Mouse (Mus musculus) forebrain, embryonic 14.5 days (tissue): ENCODE results near the gene Per2. TPM values are rescaled to one million over a fixed set of nuclear protein-coding genes. Genes with fewer than 3 reads are reported as not detected.

Source experiments
- ATAC-seq: fragments of 200-750 bp; cut with Nextera tagmentation; 2 replicates; pipeline ENCODE4 v1.8.0; 2017; ENCODE audit warnings: mild to moderate bottlenecking, moderate library complexity
- DNase-seq: peaks from one replicate; pipeline ENCODE4 v3.0.0-alpha.2; 2015; ENCODE audit warnings: low spot score
- H3K27ac ChIP-seq: fragments of 300-500 bp; sonication (generic); 2 replicates; pipeline ENCODE4 v1.5.1; 2014; ENCODE audit warnings: low read depth, mild to moderate bottlenecking, control low read depth, low read length, moderate library complexity
- H3K27me3 ChIP-seq: fragments of 300-500 bp; sonication (generic); replicated peaks from 2 replicates; pipeline ENCODE4 v1.6.1; 2014; ENCODE audit warnings: low read length, control low read depth, mixed read lengths; ENCODE audit not compliant: control insufficient read depth, insufficient read depth
- H3K36me3 ChIP-seq: fragments of 300-500 bp; sonication (generic); 2 replicates; pipeline ENCODE4 v1.6.1; 2014; ENCODE audit warnings: low read length, control low read depth; ENCODE audit not compliant: control insufficient read depth, insufficient read depth
- H3K4me1 ChIP-seq: fragments of 300-500 bp; sonication (generic); 2 replicates; pipeline ENCODE4 v1.6.1; 2014; ENCODE audit warnings: antibody characterized with exemption, low read length, control low read depth; ENCODE audit not compliant: control insufficient read depth, insufficient read depth
- H3K4me2 ChIP-seq: fragments of 300-500 bp; sonication (generic); 2 replicates; pipeline ENCODE4 v1.6.1; 2014; ENCODE audit warnings: mild to moderate bottlenecking, control low read depth, low read length
- H3K4me3 ChIP-seq: fragments of 300-500 bp; sonication (generic); 2 replicates; pipeline ENCODE4 v1.5.1; 2014; ENCODE audit warnings: low read depth, low read length, control low read depth
- H3K9ac ChIP-seq: fragments of 300-500 bp; sonication (generic); 2 replicates; pipeline ENCODE4 v1.6.1; 2014; ENCODE audit warnings: mild to moderate bottlenecking, low read length, control low read depth, moderate library complexity
- H3K9me3 ChIP-seq: fragments of 300-500 bp; sonication (generic); replicated peaks from 2 replicates; pipeline ENCODE4 v1.6.1; 2016; ENCODE audit warnings: low read length, control low read depth, mixed read lengths; ENCODE audit not compliant: control insufficient read depth
- WGBS: fragments of 180-500 bp; shearing (Covaris S2); extraction: QIAGEN DNeasy Blood & Tissue Kit; methylation state at CpG from one replicate; pipeline ENCODE4 v1.1.7; 2014; 5-methylcytosine and 5-hydroxymethylcytosine counted together
- polyA plus RNA-seq: library from polyadenylated mRNA; unstranded; fragments of >200 nt; fragmentation: Nextera tagmentation; extraction: Ambion mirVana; gene quantifications from 2 replicates; pipeline ENCODE4 v1.2.1, GENCODE M21; 2014

Per2 gene
- polyA plus RNA-seq, 1 experiment from 2014 or later = 2.6 TPM

DNA sequence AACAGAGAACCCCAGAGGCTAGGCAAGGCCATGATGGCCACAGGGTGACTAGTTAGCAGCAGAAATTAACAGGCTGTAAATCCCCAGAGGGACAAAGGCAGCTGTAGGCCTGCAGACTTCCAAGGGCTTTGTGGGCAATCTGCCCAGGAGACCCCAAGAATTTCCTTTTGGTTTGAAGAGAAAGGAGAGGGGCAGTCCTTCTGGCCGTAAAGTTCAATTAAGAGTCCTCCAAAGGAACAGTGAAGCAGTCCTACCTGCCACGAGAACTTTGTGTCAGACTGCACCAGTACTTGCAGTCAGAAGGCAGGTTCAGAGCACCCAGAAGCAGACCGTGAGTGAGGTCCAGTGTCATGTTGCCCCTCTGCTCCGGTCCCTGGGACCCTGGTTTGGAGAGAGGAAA lies 44.2 kb downstream of the Per2 start:
- Histone ChIP-seq H3K27ac (peak overlapping the region; percentile 97), H3K4me3 (no peak overlapping the region), H3K36me3 (0 out of 2 replicates have a peak, but pooled peaks cover 7% of the 10 kb centered on the region), H3K4me1 (peaks cover 33% of the 10 kb centered on the region), H3K4me2 (peak overlapping the region; percentile 88), H3K9ac (peak overlapping the region; percentile 93; the same call in 1 of the 2 replicates), H3K27me3 (no peaks in the 10 kb centered on the region), H3K9me3 (no peaks in the 10 kb centered on the region)
- ATAC-seq = no peak
- WGBS = 26% methylated on average over 4 of the region's 4 CpGs
- DNase-seq = peak; percentile 80

- WGBS = under 1% methylated on average over 39 of the region's 39 CpGs
- ATAC-seq = peak; percentile 70
- Histone ChIP-seq H3K9me3 (no peaks in the 10 kb centered on the region), H3K36me3 (0 out of 2 replicates have a peak, but pooled peaks cover 7% of the 10 kb centered on the region), H3K4me3 (peak within 1 kb of the TSS; percentile 71), H3K4me2 (peak within 1 kb of the TSS; percentile 88), H3K27me3 (no peaks in the 10 kb centered on the region), H3K27ac (peak within 1 kb of the TSS; percentile 97), H3K9ac (peak within 1 kb of the TSS; percentile 93), H3K4me1 (peaks cover 33% of the 10 kb centered on the region)
- DNase-seq = peak; percentile 94
Observed at GRCm38 (mm10) chr1:91413898-91414594, 45.1 kb downstream of the Per2 start, which contains the start of gene Hes6. Gene Hes6 (minus strand): TSS chr1:91414038.

GRCm38 (mm10) chr1:91413536-91413897 lies 45.6 kb downstream of the Per2 start:
- Histone ChIP-seq H3K27ac (peak overlapping the region; percentile 97), H3K4me2 (peak overlapping the region; percentile 88), H3K36me3 (0 out of 2 replicates have a peak, but pooled peaks cover 7% of the 10 kb centered on the region), H3K4me1 (peaks cover 33% of the 10 kb centered on the region), H3K9ac (peak overlapping the region; percentile 93), H3K27me3 (no peaks in the 10 kb centered on the region), H3K4me3 (peak overlapping the region; percentile 71), H3K9me3 (no peaks in the 10 kb centered on the region)
- WGBS = under 1% methylated on average over 14 of the region's 14 CpGs
- DNase-seq = no peak
- ATAC-seq = no peak

DNA sequence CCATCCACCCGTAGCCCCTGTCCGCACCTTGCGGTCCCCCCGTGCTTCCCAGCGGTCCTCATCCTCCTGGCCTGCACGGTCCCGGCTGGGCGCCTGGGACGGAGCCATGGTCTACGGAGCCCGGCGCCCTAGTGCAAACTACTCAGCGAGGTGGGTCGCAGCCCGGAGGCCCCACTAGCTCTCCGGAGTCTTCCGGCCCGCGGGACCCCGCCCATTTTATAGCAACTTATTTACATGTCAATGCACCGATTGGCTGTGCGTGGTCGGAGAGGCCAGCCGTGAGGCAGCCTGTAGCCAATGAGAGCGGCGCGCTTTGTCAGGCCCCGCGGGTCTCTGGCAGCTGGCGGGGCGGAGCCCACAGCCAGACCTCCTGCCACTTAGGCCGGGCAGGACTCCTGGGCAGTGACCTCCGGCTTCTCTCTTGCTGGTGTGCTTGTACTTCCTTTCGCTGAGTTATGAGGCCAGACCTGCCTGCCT lies 46.1 kb downstream of the Per2 start:
- Histone ChIP-seq H3K4me3 (peak overlapping the region; percentile 71), H3K36me3 (0 out of 2 replicates have a peak, but pooled peaks cover 7% of the 10 kb centered on the region), H3K27ac (peak overlapping the region; percentile 97), H3K9me3 (no peaks in the 10 kb centered on the region), H3K4me2 (peak overlapping the region; percentile 88), H3K4me1 (peaks cover 33% of the 10 kb centered on the region), H3K27me3 (no peaks in the 10 kb centered on the region), H3K9ac (peak overlapping the region; percentile 93)
- DNase-seq (peak; percentile 99), ATAC-seq (peak; percentile 89)
- under 1% methylated on average over 34 of the region's 34 CpGs for WGBS

GRCm38 (mm10) chr1:91412286-91413029 lies 46.7 kb downstream of the Per2 start:
- DNase-seq = peak; percentile 48
- H3K27me3 ChIP-seq = no peaks in the 10 kb centered on the region
- H3K9ac ChIP-seq = peak overlapping the region; percentile 93
- H3K4me3 ChIP-seq = peak overlapping the region; percentile 71
- peak; percentile 18; the same call in 1 of the 2 replicates for ATAC-seq
- peak overlapping the region; percentile 88 for H3K4me2 ChIP-seq
- 2% methylated on average over 57 of the region's 65 CpGs for WGBS
- H3K4me1 ChIP-seq = peaks cover 33% of the 10 kb centered on the region
- 0 out of 2 replicates have a peak, but pooled peaks cover 2% of the 10 kb centered on the region for H3K36me3 ChIP-seq
- H3K27ac ChIP-seq = peak overlapping the region; percentile 97
- H3K9me3 ChIP-seq = no peaks in the 10 kb centered on the region

DNA sequence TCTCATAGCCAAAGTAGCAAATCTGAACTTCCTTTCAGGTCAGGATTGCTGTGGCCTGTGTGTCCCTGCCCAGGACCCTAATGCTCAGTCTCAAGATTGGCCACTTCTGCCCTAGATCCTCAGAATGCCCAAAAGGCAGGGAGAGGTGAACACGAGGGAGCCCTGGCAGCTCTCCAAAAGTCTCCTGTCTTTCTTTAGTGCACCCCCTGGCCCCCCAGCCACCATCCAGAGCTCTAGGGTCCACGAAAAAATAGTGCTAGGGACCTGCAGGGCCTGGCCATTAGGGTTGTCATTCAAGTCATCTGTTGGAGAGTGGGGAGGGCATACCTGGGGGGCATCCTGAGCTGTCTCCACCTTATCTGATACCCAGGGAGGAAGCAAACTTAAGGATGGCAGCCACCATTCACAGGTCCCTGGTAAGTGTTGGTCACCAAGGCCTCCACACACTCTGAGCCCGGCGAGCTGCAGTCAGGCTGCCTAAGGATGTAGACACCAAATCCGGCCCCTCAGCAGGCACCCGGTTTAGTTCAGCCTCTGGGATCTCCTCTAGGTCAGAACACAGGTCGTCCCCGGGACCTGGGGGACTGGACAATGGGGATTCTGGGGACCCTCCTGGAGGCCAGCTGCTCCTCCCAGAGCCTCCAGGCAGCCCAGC lies 47.4 kb downstream of the Per2 start:
- H3K27ac ChIP-seq = no peak overlapping the region
- H3K4me3 ChIP-seq = peak overlapping the region; percentile 71

DNA sequence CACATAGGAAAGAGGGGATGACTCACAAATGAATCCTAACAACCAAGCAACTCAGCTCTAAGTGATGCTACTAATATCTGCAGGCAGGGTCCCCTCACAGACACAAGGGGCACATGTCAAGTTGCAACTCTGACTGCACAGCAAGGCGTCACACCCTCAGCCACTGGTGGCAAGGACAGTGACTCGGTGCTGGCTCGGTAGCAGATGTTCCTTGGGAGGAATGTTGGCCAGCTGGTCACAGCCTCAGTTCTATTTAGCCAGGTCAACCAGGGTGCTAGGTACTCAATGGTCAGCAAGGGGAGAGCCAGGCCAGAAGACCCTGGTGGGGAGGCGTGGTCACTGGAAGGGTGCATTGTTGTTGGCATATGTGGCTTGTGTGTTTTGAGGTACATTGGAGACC lies 51.3 kb downstream of the Per2 start:
- ATAC-seq (no peak), DNase-seq (no peak)
- H3K4me3 ChIP-seq = no peak overlapping the region
- H3K27ac ChIP-seq = no peak overlapping the region
- H3K4me1 ChIP-seq = peaks cover 15% of the 10 kb centered on the region
- 90% methylated on average over 4 of the region's 4 CpGs for WGBS
- H3K36me3 ChIP-seq = no peaks in the 10 kb centered on the region
- H3K9me3 ChIP-seq = no peaks in the 10 kb centered on the region
- H3K27me3 ChIP-seq = no peaks in the 10 kb centered on the region
- no peak overlapping the region for H3K9ac ChIP-seq
- no peak overlapping the region for H3K4me2 ChIP-seq

More for the DNA sequence above, 47.4 kb downstream of the Per2 start:
- DNase-seq = no peak
- peak overlapping the region; percentile 88 for H3K4me2 ChIP-seq
- H3K4me1 ChIP-seq = peaks cover 33% of the 10 kb centered on the region
- H3K27me3 ChIP-seq = no peaks in the 10 kb centered on the region
- no peak for ATAC-seq
- no peaks in the 10 kb centered on the region for H3K9me3 ChIP-seq
- WGBS = 42% methylated on average over 8 of the region's 8 CpGs
- H3K9ac ChIP-seq = peak overlapping the region; percentile 93
- H3K36me3 ChIP-seq = no peaks in the 10 kb centered on the region

DNA sequence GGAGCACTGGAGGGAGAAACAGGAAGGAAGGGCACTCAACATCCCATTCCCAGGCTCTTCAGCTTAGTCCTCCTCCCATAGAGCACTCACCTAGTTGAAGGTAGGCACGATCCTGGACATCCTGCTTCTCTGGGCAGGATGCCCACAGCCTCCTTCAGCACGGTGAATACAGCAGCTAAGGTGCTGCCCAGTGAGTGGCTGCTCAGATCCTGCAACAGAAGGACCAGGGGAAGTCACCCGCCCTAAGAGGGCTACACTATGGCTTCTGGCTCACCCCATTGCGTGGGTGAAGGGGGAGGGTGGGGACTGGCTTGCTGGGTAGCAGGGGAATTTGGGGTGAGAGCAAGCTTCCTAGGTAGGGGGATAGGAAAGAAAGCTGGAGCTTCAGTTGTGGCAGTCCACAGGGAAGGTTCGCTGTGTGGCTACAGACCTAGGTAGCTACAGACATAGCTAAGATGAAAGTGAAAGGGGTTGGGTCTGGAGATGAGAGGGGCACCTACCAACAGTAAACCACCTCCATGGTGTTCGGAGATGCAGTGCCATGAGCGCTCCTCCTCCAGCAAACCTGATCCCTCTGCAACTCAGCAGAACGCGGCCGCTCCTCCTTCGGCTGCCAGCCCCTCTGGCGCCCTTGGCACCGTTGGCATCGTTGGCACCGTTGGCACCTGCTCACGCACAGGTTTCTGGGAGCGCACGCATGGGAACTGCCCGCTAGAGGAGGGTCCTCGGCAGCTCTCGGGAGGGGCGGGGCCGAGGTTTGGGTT lies 53.5 kb downstream of the Per2 start:
- ATAC-seq (peak; percentile 48; the same call in 1 of the 2 replicates), DNase-seq (peak; percentile 34)
- Histone ChIP-seq H3K4me2 (no peak overlapping the region), H3K27me3 (no peaks in the 10 kb centered on the region), H3K4me3 (no peak overlapping the region), H3K9me3 (no peaks in the 10 kb centered on the region), H3K36me3 (no peaks in the 10 kb centered on the region), H3K4me1 (no peaks in the 10 kb centered on the region), H3K9ac (no peak overlapping the region), H3K27ac (no peak overlapping the region)
- WGBS = 55% methylated on average over 23 of the region's 23 CpGs
